Mouse (Mus musculus): Measurements from ENCODE around the gene Arhgef10l.

DNA sequence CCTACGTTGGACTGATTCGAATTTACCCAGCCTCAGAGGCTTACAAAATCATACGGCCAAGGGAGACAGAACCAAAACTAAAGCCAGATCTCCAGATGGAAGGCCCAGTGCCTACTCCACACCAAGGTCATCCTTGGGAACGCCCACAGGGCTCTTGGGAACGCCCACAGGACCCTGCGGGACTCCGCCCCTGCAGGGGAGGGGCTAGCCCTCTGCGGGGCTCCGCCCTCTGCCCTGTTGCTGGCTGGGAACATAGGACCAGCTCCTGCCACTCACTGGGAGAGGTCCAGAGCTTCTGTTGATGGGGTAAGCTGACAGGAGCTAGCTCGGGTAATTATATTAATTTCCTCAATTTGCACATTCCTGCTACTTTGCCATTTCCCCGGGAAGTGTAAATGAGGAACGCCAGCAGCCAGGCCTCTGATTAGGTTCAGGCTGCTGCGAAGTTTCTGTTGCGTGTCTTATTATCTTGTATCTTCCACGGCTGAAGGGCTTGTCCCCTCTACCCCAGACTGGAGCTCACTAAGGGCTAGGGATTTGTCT lies 158.6 kb downstream of the Arhgef10l start:
- TF ChIP-seq POLR2A (IDR thresholded peaks at IDR 0.05; ENCODE audit: borderline replicate concordance, insufficient read depth, low read length), result no peak
- TF ChIP-seq CTCF (IDR thresholded peaks at IDR 0.05; ENCODE audit: borderline replicate concordance, insufficient read depth, low read depth, low read length), result no peak
